9 mouse cellular contexts compared by ENCODE assay signal in genomic region chr17:47386649-47387048, GRCm38 (mm10). TPM values are rescaled to one million over a fixed set of nuclear protein-coding genes. Genes with fewer than 3 reads are reported as not detected.
DNase-seq lines count a peak whose midpoint lies in the region; ATAC-seq and TF ChIP-seq lines count a peak whose summit lies in the region.
"Had no signal": no experiment of that assay in that cellular context is flagged by ENCODE, and none has a peak within 500 bp of the region (broad histone marks: within the 10 kb centered on the region; RNA-seq: fewer than 3 reads in every experiment).

No protein-coding gene starts in this region.

- H3K4me1 ChIP-seq in G1E (ENCODE audit: insufficient read depth, low read depth, low read length) = no peaks in the 10 kb centered on the region
- H3K4me1 ChIP-seq: embryonic facial prominence, embryonic 15.5 days had no signal

- peaks cover 3% of the 10 kb centered on the region for H3K9me3 ChIP-seq in G1E (replicated peaks)
- H3K9me3 ChIP-seq: embryonic facial prominence, embryonic 15.5 days had no signal

- DNase-seq in heart, postnatal 14 days = peak; percentile 30 to 56
- DNase-seq in heart, adult 8-10 months (ENCODE audit: low spot score) = no peak
- DNase-seq in A20 (ENCODE audit: low read depth, low spot score) (peak; percentile 76), G1E (ENCODE audit: low spot score) (no peak)
- DNase-seq in forelimb bud, embryonic 11.5 days (ENCODE audit: low read depth, low spot score) = peak; percentile 56
- peak; percentile 74 for DNase-seq in lung, postnatal 36 days
- DNase-seq in testis, postnatal 14 days (ENCODE audit: low spot score) = peak; percentile 54

- peaks cover 5% of the 10 kb centered on the region; the same call in 1 of the 2 replicates for H3K27me3 ChIP-seq in G1E (ENCODE audit: insufficient read depth, low read length)
- H3K27me3 ChIP-seq: embryonic facial prominence, embryonic 15.5 days had no signal

- H3K4me3 ChIP-seq in G1E (ENCODE audit: low read depth, low read length) = no peak overlapping the region
- H3K4me3 ChIP-seq: embryonic facial prominence, embryonic 15.5 days had no signal

- H3K36me3 ChIP-seq in G1E (replicated peaks) = peaks cover 7% of the 10 kb centered on the region
- H3K36me3 ChIP-seq: embryonic facial prominence, embryonic 15.5 days had no signal

- intact Hi-C loops in heart, postnatal 14 days (cut with DNase I) = loop anchor here (5.0 kb wide), 1 partner anchor 96 kb away; no protein-coding TSS in a partner anchor

- ATAC-seq in G1E (ENCODE audit: extremely low read depth, insufficient number of reproducible peaks, low FRiP score, poor library complexity, severe bottlenecking) = no peak
- ATAC-seq in erythroid progenitor cell, adult 5-6 weeks (replicated peaks; ENCODE audit: low FRiP score, poor library complexity, severe bottlenecking) = no peak

- TF ChIP-seq CTCF in G1E (IDR thresholded peaks at IDR 0.05; ENCODE audit: low read depth, low read length) = peak; percentile 75

RNA-seq across cellular contexts. Expression of gene Guca1b, which starts 1.5 kb away (rescaled TPM):
- total RNA-seq in heart, postnatal 14 days (2021) = under 1 TPM; 0.26 to 0.46 TPM
- total RNA-seq in heart, adult 8-10 months (2022) = under 1 TPM in 3 of 4 experiments, not detected in 1; 0.17 to 0.37 (median 0.35) TPM
- total RNA-seq in G1E (2014; fragmentation: Nextera tagmentation) (not detected in 2 replicates), G1E (2017) (not detected in 2 replicates)
- polyA plus RNA-seq in G1E (2012) = not detected in 2 replicates
- total RNA-seq in erythroid progenitor cell, adult 5-6 weeks (2015; ENCODE audit: low replicate concordance) = not detected in 2 replicates
- not detected in 2 replicates for total RNA-seq in erythroid progenitor cell, adult 5-6 weeks (2017; ENCODE audit: low replicate concordance)

RNA-seq across cellular contexts. Expression of gene Guca1a, which starts 13.7 kb away (rescaled TPM):
- total RNA-seq in heart, postnatal 14 days (2021) = under 1 TPM in 1 of 2 experiments, not detected in 1; 0.44 TPM
- under 1 TPM in 1 of 4 experiments, not detected in 3; 0.33 TPM for total RNA-seq in heart, adult 8-10 months (2022)
- total RNA-seq in G1E (2014; fragmentation: Nextera tagmentation) (not detected in 2 replicates), G1E (2017) (not detected in 2 replicates)
- polyA plus RNA-seq in G1E (2012) = 0.08 and 0.10 TPM in 2 replicates
- 2.5 TPM in 1 of 2 replicates, not detected in the other for total RNA-seq in erythroid progenitor cell, adult 5-6 weeks (2015; ENCODE audit: low replicate concordance)
- not detected in 2 replicates for total RNA-seq in erythroid progenitor cell, adult 5-6 weeks (2017; ENCODE audit: low replicate concordance)

RNA-seq across cellular contexts. Expression of gene Mrps10, which starts 18.0 kb away (rescaled TPM):
- total RNA-seq in heart, postnatal 14 days (2021) = 10 to 100 TPM; 25.1 to 26.2 TPM
- total RNA-seq in heart, adult 8-10 months (2022) = 10 to 100 TPM; 22.2 to 28.9 (median 28.5) TPM
- total RNA-seq in G1E (2014; fragmentation: Nextera tagmentation) (64.7 and 71.5 TPM in 2 replicates), G1E (2017) (43.0 and 48.0 TPM in 2 replicates)
- 50.0 and 65.5 TPM in 2 replicates for polyA plus RNA-seq in G1E (2012)
- total RNA-seq in erythroid progenitor cell, adult 5-6 weeks (2015; ENCODE audit: low replicate concordance) = 7.6 and 8.4 TPM in 2 replicates
- total RNA-seq in erythroid progenitor cell, adult 5-6 weeks (2017; ENCODE audit: low replicate concordance) = 0.23 and 10.7 TPM in 2 replicates

RNA-seq across cellular contexts. Expression of gene AI661453, which starts 49.8 kb away (rescaled TPM):
- 1 to 10 TPM; 1.8 to 2.1 TPM for total RNA-seq in heart, postnatal 14 days (2021)
- total RNA-seq in heart, adult 8-10 months (2022) = 1 to 10 TPM in 3 of 4 experiments, under 1 TPM in 1; 0.50 to 2.1 (median 1.2) TPM
- total RNA-seq in G1E (2014; fragmentation: Nextera tagmentation) (not detected in 2 replicates), G1E (2017) (under 0.01 and 0.06 TPM in 2 replicates)
- polyA plus RNA-seq in G1E (2012) = 0.02 and 0.03 TPM in 2 replicates
- 1.4 TPM in 1 of 2 replicates, not detected in the other for total RNA-seq in erythroid progenitor cell, adult 5-6 weeks (2015; ENCODE audit: low replicate concordance)
- not detected in 2 replicates for total RNA-seq in erythroid progenitor cell, adult 5-6 weeks (2017; ENCODE audit: low replicate concordance)

RNA-seq across cellular contexts. Expression of gene 1700001C19Rik, which starts 50.5 kb away (rescaled TPM):
- total RNA-seq in heart, postnatal 14 days (2021) = not detected
- not detected for total RNA-seq in heart, adult 8-10 months (2022)
- total RNA-seq in G1E (2014; fragmentation: Nextera tagmentation) = not detected in 2 replicates
- 0.17 TPM in 1 of 2 replicates, not detected in the other for total RNA-seq in G1E (2017)
- polyA plus RNA-seq in G1E (2012) = not detected in 2 replicates
- not detected in 2 replicates for total RNA-seq in erythroid progenitor cell, adult 5-6 weeks (2015; ENCODE audit: low replicate concordance)
- total RNA-seq in erythroid progenitor cell, adult 5-6 weeks (2017; ENCODE audit: low replicate concordance) = not detected in 2 replicates

Comparison
In these comparisons a context has a peak if more than half of its experiments do, and no peak if none do; other contexts are left out.
1. DNase-seq: peak in heart, postnatal 14 days (2 of 2), A20 (single experiment), forelimb bud, embryonic 11.5 days (single experiment), lung, postnatal 36 days (single experiment) and testis, postnatal 14 days (single experiment); none in heart, adult 8-10 months (single experiment) and G1E (single experiment).